Mouse (Mus musculus) erythroblast, embryonic 14.5 days (primary cell): ENCODE measurements around the gene Slc25a47.

Source experiments
- GATA1 ChIP-seq: IDR thresholded peaks from 2 replicates; pipeline ENCODE4 v1.6.1; 2012; ENCODE audit warnings: low read length, inconsistent platforms, mixed read lengths
- TAL1 ChIP-seq: IDR thresholded peaks from 3 replicates; pipeline ENCODE4 v1.6.1; 2012; ENCODE audit warnings: low read length, inconsistent platforms, mixed read lengths

DNA sequence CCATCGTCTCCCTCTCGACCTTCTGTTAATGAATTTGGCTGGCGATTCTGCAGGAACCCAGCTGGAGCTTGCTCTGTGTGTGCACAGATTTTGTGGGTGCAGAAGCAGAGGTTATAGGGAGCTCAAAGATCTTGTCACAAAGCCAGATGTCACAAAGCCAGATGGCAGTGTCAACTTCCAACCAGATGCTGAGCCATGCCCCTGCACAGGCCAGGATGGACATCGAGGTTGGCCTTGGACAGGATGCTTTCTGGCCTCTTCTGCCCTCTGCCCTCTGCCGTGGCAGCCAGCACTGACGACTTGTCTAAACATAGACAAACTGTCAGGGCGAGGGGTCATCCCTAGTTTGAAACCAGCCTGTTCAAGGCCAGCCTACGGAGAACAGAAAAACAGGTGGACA, 14.3 kb downstream of the Slc25a47 start:
- TF ChIP-seq GATA1 (no peak), TAL1 (no peak)
